Mouse (Mus musculus) lung, adult 2 months (tissue): ENCODE measurements around the gene Ppil2. TPM values are rescaled to one million over a fixed set of nuclear protein-coding genes. Genes with fewer than 3 reads are reported as not detected.

ENCODE experiments used
- DNase-seq: peaks from one replicate; pipeline ENCODE4 v3.0.0; 2022
- H3K4me1 ChIP-seq: fragments of 200-500 bp; 2 replicates; pipeline ENCODE4 v1.6.1; 2011; ENCODE audit warnings: low read length; ENCODE audit not compliant: control insufficient read depth, insufficient read depth
- H3K4me3 ChIP-seq: fragments of 200-500 bp; replicated peaks from 2 replicates; pipeline ENCODE3; 2011; ENCODE audit warnings: low read depth, mild to moderate bottlenecking, control low read depth, low read length; ENCODE audit errors: extremely low read depth
- CTCF ChIP-seq: fragments of 200-500 bp; IDR thresholded peaks from 2 replicates; pipeline ENCODE4 v1.5.1; 2011; ENCODE audit warnings: mild to moderate bottlenecking, low read length, control low read depth; ENCODE audit not compliant: insufficient read depth
- POLR2A ChIP-seq: fragments of 200-500 bp; IDR thresholded peaks from 2 replicates; pipeline ENCODE4 v1.6.1; 2011; ENCODE audit warnings: low read depth, mild to moderate bottlenecking, control low read depth, low read length, borderline replicate concordance; ENCODE audit errors: extremely low read depth
- WGBS: fragments of 180-500 bp; shearing (Covaris S2); methylation state at CpG from one replicate; pipeline ENCODE4 v1.1.7; 2018; 5-methylcytosine and 5-hydroxymethylcytosine counted together
- polyA plus RNA-seq: library from polyadenylated mRNA; depleted of rRNA; stranded (reverse); fragments of >200 nt; gene quantifications from 2 replicates; pipeline ENCODE4 v1.2.3, GENCODE M21; 2012; rRNA removed

Gene Ppil2
- polyA plus RNA-seq: 66.5 and 74.0 TPM in 2 replicates

DNA sequence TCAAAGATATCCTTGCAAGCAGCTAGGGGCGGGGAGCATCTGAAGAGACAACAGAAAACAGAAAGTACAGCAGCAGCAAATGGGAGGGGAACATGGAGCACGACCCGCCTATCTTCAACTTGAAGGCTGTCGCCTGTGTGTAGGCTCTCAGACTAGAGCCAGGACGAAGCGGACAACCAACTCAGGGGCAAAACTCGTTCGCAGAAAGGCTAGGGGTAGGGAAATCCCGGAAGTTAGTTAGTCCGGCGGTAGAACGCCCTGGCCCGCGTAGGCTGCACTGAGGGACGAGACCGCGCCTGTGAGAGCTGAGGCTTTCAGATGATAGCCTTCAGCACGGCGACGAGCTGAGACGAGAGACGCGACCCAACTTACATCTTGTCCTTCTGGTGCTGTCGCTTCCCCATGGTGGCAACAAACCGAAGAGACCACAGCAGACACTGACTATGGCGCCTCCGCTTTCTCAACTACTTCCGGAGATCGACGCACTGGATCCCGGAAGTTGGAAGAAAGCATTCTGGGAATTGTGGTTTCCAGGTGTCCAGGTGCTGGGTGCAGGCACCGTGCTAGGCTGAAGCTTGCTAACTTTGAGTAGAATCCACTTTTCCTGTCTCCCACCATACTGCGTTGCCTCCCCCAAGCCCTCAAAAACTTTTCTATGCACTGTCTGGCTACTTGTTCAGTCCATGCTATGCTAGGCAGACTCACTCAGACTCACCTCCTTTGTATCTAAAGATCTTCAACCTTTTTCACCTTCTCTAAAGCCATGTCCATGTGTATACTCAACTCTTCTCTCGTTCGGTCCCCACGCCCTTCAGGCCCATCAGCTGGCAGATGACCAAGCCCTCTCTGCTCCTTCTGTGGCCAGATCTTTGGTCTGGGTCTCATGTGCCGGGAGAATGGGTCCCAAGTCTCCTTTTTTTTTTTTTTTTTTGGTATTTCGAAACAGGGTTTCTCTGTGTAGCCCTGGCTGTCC lies at the start of gene Ppil2:
Ppil2 (minus strand) TSS at position 487 of the 973 bp plus-strand sequence.
- peak; percentile 60 for DNase-seq
- H3K4me1 ChIP-seq: peaks cover 3% of the 10 kb centered on the region
- no peak for TF ChIP-seq CTCF
- TF ChIP-seq POLR2A: peak; percentile 95
- WGBS: 6% methylated on average over 38 of the region's 38 CpGs
- peak within 1 kb of the TSS; percentile 96 for H3K4me3 ChIP-seq

DNA sequence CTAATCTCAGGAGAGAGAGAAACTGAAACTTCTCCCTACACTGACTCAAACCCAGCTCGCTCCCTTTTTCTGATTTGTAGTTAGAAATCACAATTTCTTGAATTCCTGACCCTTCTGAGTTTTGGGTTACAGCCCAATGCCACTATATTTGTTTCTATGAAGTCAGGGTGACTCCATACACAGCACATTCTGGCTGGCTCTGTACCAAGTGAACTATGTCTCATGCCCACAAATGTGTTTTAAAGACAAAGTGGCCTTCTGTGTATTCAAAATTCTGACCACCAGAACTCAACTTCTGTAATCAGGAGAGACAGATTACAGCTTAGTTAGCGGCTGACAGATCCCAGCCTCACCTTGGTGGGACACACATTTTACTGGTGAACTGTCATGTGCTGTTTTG lies 43.3 kb upstream of the Ppil2 start:
- no peak for TF ChIP-seq CTCF
- TF ChIP-seq POLR2A: no peak
- 89% methylated on average over 2 of the region's 2 CpGs for WGBS

DNA sequence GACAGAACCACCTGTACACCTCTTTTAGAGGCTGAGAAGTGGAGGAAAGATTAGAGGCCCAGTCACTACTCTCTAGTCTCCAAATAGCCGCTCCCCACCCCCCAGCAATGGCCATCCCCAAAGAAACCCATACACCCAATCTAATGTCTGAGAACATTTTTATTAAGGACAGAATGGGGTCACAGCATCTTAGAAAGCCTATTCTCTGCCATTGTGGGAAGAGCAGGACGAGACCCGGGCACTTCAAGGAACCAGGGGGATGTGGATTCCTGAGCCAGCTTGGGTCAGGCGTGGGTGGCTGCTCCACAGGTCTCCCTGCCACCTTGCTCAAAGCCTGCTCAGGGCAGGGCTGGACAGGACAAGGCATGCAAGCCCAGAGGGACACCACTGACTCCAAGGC lies 40.8 kb upstream of the Ppil2 start:
- TF ChIP-seq POLR2A: no peak
- TF ChIP-seq CTCF: no peak
- peaks cover 10% of the 10 kb centered on the region for H3K4me1 ChIP-seq
- WGBS: 94% methylated on average over 4 of the region's 4 CpGs
- DNase-seq: no peak
- H3K4me3 ChIP-seq: no peak overlapping the region

More for the DNA sequence above, 43.3 kb upstream of the Ppil2 start:
- no peak for DNase-seq
- Histone ChIP-seq H3K4me3 (no peak overlapping the region), H3K4me1 (no peaks in the 10 kb centered on the region)

DNA sequence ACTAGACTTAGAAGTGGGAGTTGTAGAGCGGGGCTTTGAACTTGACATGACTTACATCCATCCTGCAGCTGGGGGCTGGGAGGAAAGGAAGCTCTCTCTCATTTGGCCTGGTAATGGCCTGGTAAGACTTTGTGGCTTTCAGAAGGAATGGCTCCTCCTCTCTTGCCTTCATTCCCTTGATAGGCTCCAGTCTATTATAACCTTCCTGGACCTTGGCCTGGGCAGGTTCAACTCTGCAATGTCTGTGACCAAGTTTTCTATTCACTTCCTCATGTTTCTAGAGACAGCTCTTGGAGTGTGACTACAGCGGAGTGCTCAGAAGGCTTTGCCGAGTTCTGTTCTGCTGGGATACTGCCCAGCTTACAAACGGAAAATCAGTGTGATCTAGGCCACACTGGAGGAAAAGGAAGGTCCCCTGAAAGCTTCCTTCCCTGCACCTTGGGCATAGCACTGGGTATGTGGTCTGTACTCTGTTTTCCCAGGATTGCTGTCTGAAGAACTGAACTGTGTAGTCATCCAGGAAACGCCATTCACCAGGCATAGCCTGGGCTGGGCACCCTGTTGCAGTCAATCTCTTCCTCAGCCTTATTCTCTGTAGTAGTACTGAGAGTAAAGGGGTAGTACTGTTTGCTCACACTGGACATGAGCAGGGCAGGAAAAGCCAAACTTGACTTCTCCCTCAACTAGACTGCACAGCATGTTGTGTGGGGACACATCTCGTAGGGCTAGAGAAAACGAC lies 39.6 kb upstream of the Ppil2 start:
- TF ChIP-seq POLR2A (no peak), CTCF (no peak)
- no peak for DNase-seq
- H3K4me1 ChIP-seq: peaks cover 10% of the 10 kb centered on the region
- no peak overlapping the region for H3K4me3 ChIP-seq
- WGBS: 75% methylated on average over 7 of the region's 7 CpGs

- 28% methylated on average over 16 of the region's 16 CpGs for WGBS
- Histone ChIP-seq H3K4me3 (no peak overlapping the region), H3K4me1 (peaks cover 10% of the 10 kb centered on the region)
- TF ChIP-seq CTCF (no peak), POLR2A (no peak)
- no peak for DNase-seq
Measured at GRCm38 (mm10) chr16:17148084-17148483, 37.0 kb upstream of the Ppil2 start.

DNA sequence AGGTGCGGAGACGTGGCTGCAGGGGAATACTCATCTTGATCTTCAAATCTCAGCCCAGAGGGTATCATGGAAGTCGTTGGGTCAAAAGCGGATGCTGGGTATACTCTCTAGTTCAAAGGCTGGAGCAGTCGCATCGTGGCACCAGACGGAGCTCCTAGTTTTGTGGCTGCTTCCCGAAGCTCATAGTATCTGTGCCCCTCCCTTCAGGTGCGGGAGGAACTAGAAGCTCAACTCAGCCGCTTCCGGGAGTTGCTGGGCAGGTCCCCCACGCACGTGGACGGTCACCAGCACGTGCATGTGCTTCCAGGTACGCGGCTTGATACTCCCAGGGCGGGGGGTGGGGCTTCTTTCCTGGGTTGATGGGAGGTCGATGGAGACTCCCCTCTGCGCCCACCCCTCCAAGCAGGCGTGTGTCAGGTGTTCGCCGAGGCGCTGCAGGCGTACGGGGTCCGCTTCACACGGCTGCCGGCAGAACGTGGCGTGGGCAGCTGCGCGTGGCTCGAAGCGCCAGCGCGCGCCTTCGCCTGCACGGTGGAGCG lies 36.4 kb upstream of the Ppil2 start:
- no peak for TF ChIP-seq POLR2A
- no peak for TF ChIP-seq CTCF
- no peak for DNase-seq
- WGBS: 1% methylated on average over 41 of the region's 41 CpGs
- Histone ChIP-seq H3K4me1 (peaks cover 10% of the 10 kb centered on the region), H3K4me3 (peak overlapping the region; percentile 64)

DNA sequence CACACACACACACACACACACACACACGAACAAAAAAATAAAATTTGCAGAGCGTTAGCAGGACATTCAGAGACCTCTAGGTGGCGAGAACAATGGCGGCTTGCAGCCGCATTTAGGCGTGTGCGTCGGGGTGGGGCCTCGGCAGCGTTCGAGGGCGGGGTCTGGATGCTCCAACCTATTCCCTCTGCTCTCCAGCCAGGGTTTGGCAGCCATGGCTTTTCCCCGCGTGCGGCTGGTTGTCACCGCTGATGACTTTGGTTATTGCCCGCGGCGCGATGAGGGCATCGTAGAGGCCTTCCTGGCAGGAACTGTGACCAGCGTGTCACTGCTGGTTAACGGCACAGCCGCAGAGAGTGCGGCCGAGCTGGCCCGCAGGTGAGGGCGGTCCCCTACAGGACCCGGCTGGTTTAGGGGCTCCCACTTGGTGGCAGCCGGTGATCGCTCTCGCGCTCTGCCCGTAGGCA lies 35.7 kb upstream of the Ppil2 start, which contains the start of gene Ccdc116:
Ccdc116 (minus strand) TSS at position 458 of the 464 bp plus-strand sequence.
- under 1% methylated on average over 34 of the region's 34 CpGs for WGBS
- H3K4me3 ChIP-seq: peak within 1 kb of the TSS; percentile 64
- peaks cover 10% of the 10 kb centered on the region for H3K4me1 ChIP-seq
- TF ChIP-seq POLR2A: no peak
- TF ChIP-seq CTCF: peak; percentile 51
- DNase-seq: peak; percentile 68

DNA sequence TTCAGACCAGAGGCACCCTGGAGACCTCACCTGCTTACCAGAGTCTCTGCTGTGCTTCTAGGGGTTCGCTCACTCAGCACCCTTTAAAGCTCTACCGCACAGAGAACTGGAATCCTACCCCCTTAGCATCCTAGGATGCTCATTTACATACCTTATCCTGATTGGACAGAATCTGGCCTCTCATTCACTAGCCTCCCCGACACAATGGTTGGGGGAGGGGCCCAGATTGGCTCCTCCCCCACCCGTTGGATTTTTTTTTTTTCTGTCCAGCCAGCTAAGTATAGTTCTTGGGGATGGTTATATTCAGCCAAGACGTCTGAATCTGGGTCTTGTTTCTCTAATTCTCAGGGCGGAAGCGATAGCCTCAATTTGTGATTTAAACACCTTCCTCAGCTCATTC lies 33.3 kb upstream of the Ppil2 start, which contains the start of gene Ydjc:
Ydjc (plus strand) TSS at position 283 of the 400 bp plus-strand sequence.
- 32% methylated on average over 7 of the region's 7 CpGs for WGBS
- TF ChIP-seq CTCF (no peak), POLR2A (no peak)
- H3K4me3 ChIP-seq: no peak within 1 kb of the TSS
- peaks cover 10% of the 10 kb centered on the region for H3K4me1 ChIP-seq
- DNase-seq: no peak

DNA sequence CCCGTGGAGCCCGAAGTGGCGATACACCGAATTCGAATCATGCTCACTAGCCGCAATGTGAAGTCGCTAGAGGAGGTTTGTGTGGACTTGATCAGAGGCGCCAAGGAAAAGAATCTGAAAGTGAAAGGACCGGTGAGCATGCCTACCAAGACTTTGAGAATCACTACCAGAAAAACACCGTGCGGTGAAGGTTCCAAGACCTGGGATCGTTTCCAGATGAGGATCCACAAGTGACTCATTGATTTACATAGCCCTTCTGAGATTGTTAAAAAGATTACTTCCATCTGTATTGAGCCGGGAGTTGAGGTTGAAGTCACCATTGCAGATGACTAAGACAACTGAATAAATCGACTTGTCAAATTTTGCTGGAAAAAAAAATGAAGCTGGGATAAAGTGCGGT lies 26.3 kb upstream of the Ppil2 start:
- WGBS: 82% methylated on average over 15 of the region's 15 CpGs
- no peaks in the 10 kb centered on the region for H3K4me1 ChIP-seq
- no peak overlapping the region for H3K4me3 ChIP-seq
- DNase-seq: no peak
- TF ChIP-seq POLR2A: no peak
- no peak for TF ChIP-seq CTCF
